Mouse (Mus musculus) liver, embryonic 14.5 days (tissue): ENCODE results near the gene Man2b2.
A peak's percentile ranks its signal among the peaks of the same experiment; 100 is the strongest.

Source experiments
- CTCF ChIP-seq: IDR thresholded peaks from 2 replicates; pipeline ENCODE4 v1.5.1; 2016; ENCODE audit warnings: antibody characterized with exemption, low read depth, control low read depth
- EP300 ChIP-seq: IDR thresholded peaks from 2 replicates; pipeline ENCODE4 v1.6.1; 2016; ENCODE audit warnings: antibody characterized with exemption, low read depth

DNA sequence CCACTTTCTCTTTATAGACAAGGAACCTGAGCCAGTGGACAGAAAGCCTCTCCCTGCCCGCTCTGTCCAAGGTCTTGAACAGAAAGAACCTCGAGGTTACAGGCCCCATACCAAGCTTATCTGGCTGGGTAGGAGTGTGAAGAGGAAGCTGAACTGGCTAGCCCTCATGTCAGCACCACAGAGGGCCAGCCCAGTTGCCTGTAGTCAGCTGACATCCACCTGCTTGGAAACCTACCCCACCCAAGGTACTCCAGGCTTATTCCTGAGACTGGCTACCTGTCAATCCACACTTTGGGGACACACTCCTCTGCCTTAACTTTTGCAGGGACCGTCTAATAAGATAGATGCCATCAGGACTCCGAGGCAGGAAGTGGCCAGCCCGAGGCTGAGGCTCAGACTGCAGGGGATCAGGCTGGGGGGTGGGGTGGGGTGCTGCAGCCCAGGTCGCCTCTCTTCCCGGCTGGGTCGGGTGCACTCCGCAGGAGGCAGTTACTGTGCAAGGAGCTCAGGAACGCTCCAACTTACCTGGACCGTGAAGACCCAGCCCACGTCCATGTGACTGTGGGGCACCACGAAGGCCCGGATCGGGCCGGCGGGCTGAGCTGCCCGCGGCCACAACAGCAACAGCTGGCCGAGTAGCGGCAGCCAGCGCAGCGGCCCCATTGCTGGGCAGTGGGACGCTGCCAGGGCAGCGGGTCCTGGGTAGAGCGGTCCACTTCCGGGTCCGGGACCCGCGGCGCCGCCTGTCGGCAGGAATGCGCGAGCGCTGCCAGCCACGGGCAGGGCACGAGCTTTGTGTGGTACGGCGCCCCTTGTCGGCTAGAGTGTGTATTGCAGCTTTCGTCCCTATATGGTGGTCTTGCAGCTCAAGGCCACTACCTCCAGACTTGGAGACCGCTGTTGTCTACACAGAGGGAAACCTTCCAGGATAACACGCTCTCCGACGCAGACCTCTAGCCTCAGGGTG lies at the start of gene Man2b2:
- TF ChIP-seq CTCF = peak; percentile 95
- TF ChIP-seq EP300 = no peak
